Mouse (Mus musculus) small intestine, adult 2 months (tissue): Measurements from ENCODE around the gene Spsb1.

ENCODE experiments used
- CTCF ChIP-seq: fragments of 200-500 bp; IDR thresholded peaks from 2 replicates; pipeline ENCODE4 v1.5.1; 2012; ENCODE audit warnings: low read depth, mild to moderate bottlenecking, control low read depth, inconsistent platforms, low read length, moderate library complexity, mixed read lengths; ENCODE audit not compliant: insufficient replicate concordance, insufficient read length; ENCODE audit errors: extremely low read depth
- POLR2A ChIP-seq: fragments of 200-500 bp; IDR thresholded peaks from 2 replicates; pipeline ENCODE4 v1.6.1; 2012; ENCODE audit warnings: low read depth, mild to moderate bottlenecking, control low read depth, inconsistent platforms, low read length, moderate library complexity

DNA sequence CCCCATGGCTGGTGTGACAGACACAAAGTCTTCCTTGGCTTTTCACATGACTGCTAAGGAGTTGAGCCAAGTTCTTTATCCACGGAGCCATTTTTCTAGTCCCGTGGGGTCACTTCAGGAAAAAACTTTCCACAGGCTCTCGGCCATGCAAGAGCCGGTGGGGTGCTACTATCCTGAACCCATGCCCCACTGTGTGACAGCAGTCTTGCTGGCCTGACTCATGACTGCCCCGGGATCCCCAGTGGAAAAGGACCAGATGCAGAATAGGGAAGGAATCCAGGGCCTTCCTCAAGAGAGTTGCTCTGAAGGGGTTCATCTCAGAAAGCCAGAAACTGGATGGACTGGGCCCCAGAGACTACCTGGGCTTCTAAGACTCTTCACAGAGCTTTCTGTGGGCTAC lies 66.7 kb downstream of the Spsb1 start:
- no peak for TF ChIP-seq CTCF
- no peak for TF ChIP-seq POLR2A
